Mouse (Mus musculus) frontal cortex, adult (tissue): ENCODE results near the gene Gm4969.

Experiments used
- ATAC-seq: cut with Nextera tagmentation; 2 replicates; pipeline ENCODE4 v1.9.2; 2017; ENCODE audit warnings: mild to moderate bottlenecking, moderate library complexity, mixed read lengths; ENCODE audit not compliant: low TSS enrichment

Gene Gm4969

DNA sequence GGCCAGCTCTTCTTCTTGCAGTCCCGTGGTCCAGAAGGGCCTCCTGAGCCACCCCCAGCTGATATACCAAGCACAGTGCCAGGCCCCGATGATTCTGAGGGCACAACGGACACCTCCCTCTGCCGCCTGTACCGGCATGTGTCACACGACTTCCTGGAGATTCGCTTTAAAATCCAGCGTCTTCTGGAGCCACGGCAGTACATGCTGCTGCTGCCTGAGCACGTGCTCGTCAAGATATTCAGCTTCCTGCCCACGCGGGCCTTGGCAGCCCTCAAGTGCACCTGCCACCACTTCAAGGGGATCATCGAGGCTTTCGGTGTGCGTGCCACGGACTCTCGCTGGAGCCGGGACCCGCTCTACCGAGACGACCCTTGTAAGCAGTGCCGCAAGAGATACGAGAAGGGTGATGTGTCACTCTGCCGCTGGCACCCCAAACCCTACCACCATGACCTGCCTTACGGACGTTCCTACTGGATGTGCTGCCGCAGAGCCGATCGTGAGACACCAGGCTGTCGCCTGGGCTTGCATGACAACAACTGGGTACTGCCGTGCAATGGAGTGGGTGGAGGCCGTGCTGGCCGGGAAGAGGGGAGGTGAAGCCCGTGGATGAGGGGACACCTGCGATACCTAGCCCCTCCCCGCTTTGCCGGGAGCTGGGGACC lies 18.6 kb upstream of the Gm4969 start:
- ATAC-seq, result peak; percentile 59

DNA sequence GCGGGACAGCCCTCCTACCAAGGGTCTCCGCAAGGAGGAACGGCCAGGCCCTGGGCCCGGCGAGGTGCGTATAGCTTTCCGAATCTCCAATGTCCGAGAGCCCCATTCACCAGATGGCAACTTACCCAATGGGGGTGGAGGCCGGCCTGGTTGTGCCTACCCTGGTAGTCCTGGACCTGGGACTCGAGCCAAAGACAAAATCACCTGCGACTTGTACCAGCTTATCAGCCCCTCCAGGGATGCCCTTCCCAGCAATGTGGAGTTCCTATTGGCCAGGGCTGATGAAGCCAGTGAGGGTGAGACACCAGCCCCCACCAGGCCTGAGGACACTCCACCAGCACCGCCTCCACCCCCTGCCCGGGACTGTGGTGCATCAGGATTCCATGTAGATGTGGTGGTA lies 18.0 kb upstream of the Gm4969 start:
- ATAC-seq, result no peak; the same call in 1 of the 2 replicates

DNA sequence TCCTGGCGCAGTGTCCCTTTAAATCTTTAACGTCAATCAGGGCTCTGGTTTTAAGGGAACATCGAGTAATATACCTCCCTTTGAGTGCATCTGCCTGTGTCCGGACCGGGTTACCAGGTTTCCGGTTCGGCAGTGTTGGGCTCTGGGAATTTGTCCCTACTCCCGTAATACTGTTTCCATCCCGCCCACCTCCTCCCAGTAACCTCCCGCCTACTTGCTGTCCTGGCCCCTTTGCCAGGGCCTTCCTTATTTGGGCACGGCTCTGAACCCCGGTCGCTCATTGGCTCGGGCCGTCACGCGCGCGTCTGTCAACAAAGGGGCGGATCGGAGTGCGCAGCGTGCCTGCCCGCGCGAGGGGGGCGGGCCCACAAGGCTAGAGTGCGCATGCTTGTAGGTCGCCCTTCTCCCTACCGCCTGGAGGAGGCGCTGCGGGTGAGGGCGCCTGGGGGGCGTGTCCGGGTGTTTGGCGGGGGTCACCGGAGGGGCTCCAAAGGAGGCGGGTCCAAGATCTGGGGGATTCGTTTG lies 13.2 kb upstream of the Gm4969 start:
- peak; percentile 97 for ATAC-seq

DNA sequence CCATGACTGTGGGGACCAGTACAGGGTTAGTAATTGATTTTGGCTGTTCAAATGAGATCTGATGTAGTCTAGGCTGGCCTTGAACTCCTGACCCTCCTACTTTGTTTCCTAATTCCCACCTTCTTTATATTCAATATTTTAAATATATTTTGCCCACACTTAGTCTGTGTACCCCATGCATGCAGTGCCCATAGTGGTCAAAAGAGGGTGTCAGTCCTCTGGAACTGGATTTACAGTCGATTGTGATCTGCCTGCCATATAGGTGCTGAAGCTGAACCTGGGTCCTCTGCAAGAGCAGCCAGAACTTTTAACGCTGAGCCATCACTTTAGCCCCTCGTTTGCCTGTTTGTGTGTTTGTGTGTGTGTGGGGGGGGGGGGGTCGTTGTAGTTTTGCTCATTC lies 12.5 kb upstream of the Gm4969 start:
- no peak for ATAC-seq

DNA sequence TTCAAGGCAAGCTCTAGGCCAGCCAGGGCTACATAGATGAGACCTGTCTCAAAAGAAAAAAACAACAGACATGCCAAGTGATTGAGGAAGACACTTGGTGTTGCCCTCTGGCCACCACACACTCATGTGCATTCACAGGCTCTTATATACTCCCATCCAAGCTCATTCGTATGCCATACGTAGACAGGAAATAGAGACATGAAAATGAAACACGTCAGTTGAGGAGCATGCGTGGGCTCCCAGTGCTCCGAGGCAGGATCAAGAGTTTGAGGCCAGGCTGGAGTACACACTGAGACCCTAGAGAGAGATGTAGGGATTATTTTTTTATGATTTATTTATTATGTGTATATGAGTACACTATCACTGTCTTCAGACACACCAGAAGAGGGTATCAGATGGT lies 11.2 kb upstream of the Gm4969 start:
- no peak for ATAC-seq

DNA sequence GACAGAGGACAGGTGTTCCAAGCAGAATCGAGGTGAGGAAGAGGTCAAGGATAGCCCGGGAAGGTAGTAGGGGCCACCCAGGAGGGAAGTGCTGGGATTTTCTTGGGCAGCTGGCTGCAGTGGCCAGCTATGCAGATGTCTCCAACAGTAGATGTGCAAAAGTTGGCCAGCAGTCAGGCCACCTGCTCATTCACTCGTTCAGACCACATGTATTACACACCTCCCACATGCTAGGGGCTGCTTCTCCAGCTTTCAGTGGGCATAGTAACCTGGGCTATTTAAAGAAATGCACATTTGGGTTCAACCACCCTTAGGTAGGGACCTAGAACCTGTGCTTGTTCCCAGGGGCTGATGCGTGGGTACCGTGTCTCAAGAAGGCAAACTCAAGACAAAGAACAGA lies 9.6 kb upstream of the Gm4969 start:
- no peak for ATAC-seq

DNA sequence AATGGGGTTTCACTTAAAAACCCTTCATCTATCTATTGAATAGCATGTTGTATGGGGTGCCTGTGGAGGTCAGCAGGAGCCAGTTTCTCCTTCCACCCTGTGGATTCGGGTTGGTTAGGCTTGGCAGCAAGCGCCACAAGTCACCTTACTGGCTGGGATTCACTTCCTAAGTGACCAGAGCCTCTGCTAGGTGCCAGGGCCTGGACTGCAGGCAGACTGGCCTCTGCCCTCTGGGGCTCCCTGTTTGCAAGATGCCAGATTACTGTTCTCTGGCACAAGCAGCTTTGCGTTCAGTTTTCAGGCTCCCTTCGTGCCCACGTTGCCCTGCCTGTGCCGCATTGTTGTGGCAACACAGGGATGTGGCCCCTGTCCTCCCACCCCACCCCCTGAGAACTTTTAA lies 6.5 kb upstream of the Gm4969 start:
- no peak for ATAC-seq

DNA sequence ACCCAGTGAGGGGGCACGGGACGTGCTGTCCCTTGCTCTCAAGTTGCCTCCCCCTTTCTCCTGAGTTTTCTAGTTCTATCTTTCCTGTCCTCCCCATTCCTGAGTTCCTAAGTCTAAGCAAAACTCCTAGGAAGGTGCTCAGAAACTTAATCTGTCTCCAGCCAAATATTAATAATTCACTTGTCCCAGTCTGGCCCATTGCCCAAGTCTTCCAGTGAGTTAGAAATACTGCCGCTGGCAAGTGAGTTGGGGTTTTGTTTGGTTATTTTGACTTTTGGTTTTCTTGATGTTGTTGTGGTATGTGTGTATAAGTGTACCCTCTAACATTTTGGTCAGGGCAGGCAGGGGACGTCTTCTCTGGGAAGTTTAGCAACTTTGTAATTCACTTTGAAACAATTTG lies 3.5 kb upstream of the Gm4969 start:
- ATAC-seq, result no peak

DNA sequence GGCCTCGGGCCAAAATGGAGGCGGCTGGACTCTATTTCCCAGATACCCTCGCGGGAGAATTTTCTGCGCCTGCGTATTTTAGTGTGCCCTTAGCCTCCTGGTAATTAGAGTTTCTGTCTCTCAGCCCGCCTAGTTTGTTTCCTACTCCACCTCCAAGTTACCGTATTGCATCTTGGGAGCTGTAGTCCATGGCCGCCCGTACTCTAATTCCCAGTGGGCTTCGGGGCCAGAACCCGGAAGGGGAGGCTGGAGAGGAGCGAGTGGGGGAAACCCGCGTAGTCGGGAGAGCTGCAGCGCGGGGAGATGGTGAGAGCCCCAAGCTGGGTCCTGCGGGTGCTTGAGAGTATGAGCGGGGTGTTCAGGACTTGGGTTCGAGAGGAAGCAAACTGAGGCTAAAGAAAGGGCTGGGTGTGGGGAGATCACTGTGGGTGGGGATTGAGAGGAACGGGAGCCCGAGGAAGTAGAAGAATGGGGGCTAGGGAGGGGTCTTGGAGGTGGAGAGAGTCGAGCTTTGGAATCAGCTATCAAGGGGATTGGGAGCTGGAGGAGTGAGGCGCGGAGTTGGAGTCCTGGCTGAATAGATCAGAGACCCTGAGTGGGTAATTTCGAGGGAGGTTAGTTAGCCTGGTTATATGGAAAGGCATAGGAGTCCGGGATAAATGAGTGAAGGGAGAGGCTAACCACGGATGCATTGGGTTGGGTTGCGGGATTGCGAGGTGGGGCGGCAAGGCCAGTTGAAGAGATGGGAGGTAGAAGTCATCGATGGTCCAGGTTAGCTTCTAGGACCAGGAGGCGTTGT lies 1.7 kb upstream of the Gm4969 start, which contains the start of gene Fbxo46:
Gene Fbxo46 (plus strand): TSS at position 229 of the 799 bp plus-strand sequence.
- ATAC-seq, result peak; percentile 99

DNA sequence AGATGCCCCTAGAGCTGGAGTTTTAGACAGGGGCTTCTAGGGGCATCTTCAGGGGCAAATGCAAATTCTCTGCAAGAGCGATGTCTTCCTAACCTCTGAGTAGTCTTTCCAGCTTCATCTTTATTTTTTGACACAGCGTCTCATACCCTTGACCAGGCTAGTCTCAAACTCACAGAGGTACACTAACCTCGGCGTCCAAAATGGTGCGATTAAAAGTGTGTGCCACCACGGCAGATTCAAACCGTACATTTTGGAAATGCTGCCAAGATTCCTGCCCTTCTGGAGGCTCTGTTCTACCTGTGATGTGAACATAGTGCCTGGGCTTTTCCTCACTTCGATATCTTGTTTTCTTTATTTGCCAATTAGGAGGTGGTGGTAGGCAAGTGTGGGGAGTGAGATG lies 915 bp upstream of the Gm4969 start:
- no peak for ATAC-seq

DNA sequence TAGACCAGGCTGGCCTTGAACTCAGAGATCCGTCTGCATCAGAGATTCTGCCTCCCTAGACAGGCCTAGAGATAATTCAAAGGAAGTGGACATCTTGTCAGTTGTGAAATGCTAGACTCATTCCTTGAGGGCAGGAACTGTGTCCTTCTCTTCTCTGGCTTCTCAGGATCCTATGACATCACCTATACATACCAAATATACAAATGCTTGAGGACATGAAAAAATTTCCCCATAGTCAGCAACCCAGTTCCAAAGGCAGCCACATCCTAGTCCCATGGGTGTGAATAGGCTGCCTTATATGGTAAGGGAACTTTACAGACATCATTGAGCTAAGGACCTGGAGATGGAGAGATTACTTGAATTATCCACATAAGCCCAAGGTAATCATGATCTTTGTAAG lies 8.6 kb downstream of the Gm4969 start:
- ATAC-seq, result no peak

DNA sequence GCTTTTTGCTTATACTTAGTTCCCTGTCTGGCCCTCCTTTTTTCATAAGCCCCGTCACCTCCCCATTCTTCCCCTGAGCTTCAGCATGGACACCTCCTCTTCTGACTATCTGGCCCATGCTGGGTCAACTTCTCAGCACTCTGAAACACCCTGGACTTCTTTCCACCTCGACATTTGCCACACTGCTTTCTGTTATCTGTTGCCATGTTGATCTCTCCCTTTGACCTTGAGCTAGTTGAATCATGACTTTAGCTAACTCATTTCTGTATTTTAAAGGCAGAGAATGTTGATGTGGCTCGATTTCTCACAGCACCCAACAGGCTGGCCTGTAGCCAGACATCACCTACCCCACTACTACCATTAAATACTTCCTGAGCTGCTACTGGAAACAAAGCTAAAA lies 10.7 kb downstream of the Gm4969 start:
- ATAC-seq, result no peak

DNA sequence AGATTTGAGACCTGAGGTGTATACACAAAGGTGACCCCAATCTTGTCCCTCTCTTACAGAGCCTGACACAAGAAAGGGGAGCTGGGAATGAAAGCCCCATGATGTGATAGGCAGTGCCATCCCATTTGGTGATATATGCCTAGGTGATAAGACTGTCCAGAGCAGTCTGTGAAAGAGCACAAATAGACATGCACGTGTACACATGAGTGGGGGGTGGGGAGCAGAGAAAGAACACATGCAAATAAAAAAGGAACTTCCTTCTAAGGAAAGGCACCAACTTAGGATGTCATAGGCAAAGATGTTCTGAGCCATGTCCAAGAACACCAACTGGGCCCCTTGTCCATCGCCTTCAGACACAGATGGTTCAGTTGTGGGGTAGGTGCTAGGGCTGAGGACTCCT lies 13.7 kb downstream of the Gm4969 start:
- ATAC-seq, result no peak

DNA sequence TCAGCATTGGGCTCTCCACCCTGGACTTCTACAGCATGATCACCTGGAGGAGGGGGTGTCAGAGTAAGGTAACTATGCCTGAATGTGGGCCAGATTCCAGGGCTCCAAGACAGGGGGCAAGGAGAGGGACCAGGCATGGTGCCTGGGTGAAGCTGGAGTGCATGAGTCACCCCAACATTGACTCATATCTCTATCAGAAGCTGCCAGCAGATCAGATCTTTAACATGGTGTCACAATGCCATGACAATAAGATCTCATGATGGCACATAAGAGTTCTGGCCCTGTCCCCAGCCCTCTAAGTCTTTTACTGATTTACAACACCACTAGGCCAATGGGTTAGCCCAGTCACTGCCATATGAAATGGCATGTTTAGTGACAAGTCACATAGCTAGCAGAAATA lies 14.4 kb downstream of the Gm4969 start:
- ATAC-seq, result no peak

DNA sequence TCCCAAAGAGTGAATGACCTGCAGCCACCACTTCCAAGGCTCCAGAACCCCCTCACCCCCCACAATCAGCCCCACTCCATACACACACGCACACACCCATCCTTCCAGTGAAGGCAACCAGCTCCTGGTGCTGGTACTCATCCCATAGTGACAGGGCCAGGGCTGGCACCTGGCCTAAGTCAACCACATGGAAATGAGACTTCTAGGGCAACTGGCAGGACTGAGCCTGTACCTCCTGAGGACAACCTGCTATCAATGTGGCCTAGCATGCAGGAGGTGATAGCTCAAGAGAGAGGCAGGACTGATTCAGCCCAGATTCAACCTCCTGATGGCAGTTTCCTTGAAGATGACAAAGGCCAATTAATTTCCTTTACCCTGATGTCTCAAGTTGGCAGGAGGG lies 17.9 kb downstream of the Gm4969 start:
- ATAC-seq, result no peak

DNA sequence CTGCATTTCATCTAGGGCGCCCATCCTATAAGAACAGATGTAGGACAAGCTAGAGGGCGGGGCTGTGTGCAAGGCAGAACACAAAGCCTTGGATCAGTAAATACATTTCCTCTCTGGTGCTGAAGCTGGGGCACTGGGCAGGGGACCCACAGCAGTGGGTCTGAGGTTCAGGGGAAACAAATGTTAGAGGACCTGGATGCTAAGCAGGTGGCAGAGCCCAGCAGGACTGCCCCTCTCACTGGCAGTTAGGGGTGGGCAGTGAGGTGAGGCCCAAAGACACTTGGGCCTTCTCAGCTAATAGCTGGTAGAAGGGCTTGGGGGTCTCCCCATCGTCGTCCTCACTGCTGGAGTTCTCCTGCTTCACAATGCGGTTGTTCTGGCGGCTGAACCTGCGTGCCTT lies 19.4 kb downstream of the Gm4969 start:
- ATAC-seq, result no peak

DNA sequence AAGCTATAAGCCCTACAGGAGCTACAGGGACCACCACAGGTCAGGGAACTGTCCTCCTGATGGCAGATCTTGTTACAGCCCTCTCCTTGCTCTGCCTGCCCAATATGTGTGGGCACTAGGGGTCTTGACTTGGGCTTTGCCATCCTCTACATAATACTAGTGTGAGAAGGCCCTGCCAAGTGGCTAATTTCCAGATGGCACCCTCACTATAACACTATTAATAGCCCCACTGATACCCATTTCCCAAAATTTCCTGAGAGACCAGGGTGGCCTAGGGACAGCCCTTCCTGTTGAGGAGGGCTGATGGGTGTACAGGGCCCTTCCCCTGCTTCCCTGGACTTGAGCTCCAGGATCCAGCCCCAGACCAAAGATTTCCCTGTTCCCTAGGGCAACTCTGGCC lies 20.3 kb downstream of the Gm4969 start:
- ATAC-seq, result no peak

DNA sequence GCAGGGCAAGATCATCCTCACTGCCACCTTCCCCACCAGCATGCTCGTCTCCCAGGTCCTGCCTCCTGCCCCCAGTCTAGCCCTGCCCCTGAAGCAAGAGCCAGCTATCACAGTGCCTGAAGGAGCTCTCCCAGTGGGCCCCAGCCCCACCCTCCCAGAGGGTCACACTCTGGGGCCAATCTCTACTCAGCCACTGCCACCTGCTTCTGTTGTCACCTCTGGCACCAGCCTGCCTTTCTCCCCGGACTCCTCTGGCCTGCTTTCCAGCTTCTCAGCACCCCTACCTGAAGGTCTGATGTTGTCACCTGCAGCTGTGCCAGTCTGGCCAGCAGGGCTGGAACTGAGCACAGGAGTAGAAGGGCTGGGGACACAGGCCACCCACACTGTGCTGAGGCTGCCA lies 21.0 kb downstream of the Gm4969 start:
- ATAC-seq, result no peak

DNA sequence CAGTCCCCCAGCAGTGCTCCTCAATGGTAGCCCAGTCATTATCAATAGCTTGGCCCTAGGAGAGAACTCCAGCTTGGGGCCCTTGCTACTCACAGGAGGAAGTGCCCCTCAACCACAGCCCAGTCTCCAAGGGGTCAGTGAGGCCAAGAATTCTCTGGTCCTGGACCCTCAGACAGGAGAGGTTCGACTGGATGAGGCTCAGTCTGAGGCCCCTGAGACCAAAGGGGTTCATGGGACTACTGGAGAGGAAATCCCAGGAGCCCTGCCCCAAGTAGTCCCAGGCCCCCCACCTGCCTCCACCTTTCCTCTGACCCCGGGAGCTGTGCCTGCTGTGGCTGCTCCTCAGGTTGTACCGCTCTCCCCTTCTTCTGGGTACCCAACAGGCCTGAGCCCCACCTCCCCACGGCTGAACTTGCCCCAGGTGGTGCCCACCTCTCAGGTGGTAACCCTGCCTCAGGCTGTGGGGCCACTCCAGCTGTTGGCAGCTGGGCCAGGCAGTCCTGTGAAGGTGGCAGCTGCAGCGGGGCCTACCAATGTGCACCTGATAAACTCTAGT lies 21.7 kb downstream of the Gm4969 start:
- ATAC-seq, result no peak

DNA sequence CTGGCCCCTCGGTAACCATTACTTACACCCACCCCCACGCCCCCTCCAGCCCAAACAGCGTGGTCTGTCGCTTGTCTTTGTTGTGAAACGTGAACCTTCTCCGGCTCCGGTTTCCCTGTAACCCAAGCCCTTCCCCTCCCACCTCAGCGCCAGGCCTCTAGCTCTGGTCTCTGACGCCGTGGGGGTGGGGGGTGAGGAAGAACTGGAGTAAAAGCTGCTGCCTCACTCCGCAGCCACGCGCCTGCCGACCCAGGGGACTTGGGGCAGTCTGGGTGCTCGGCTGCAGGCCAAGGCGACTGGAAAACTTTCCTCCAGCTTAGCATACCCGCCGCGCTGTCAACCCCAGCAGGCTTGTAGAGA lies 22.4 kb downstream of the Gm4969 start:
- no peak for ATAC-seq

DNA sequence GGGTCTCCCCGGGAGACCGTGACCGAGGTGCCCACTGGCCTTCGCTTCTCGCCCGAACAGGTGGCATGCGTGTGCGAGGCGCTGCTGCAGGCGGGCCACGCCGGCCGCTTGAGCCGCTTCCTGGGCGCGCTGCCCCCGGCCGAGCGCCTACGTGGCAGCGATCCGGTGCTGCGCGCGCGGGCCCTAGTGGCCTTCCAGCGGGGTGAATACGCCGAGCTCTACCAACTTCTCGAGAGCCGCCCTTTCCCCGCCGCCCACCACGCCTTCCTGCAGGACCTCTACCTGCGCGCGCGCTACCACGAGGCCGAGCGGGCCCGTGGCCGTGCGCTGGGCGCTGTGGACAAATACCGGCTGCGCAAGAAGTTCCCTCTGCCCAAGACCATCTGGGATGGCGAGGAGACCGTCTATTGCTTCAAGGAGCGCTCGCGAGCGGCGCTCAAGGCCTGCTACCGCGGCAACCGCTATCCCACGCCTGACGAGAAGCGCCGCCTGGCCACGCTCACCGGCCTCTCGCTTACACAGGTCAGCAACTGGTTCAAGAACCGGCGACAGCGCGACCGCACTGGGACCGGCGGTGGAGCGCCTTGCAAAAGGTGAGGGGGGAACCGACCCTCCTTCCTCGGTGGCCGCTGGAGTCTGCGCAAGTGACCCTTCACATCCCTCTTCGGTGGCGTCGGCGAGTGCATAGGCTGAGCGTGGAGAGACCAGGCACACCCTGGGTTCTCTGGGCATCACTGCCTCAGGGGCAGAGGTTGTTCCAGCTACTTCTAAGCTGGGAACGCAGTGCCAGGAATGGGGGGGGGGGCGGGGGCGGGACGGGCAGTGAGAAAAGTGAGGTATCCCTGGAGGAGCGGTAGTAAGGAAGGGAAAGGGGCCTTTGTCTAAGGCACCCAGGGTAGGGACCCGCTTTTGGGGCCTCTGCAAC lies 23.1 kb downstream of the Gm4969 start:
- ATAC-seq, result no peak

DNA sequence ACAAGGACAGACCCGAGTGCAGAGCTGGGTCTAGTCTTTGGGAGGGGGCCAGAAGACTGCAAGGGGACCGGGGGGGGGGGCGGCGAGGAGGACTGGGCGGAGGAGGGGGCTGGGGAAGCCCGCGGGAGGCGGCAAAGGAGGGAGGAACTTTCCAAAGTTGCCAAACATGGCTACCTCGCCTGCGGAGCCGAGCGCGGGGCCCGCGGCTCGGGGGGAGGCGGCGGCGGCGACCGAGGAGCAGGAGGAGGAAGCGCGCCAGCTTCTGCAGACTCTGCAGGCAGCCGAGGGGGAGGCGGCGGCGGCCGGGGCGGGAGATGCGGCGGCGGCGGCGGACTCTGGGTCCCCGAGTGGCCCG lies 23.7 kb downstream of the Gm4969 start, which contains the start of gene Six5:
Gene Six5 (plus strand): TSS at position 124 of the 355 bp plus-strand sequence.
- no peak for ATAC-seq
